Mouse (Mus musculus): ENCODE measurements around the gene Filip1. TPM values are rescaled to one million over a fixed set of nuclear protein-coding genes. Genes with fewer than 3 reads are reported as not detected.

Filip1 gene
- total RNA-seq, 2 experiments from 2014 or later = 54.2 to 55.2 TPM

GRCm38 (mm10) chr9:79918325-79919117 is 94.1 kb downstream of the Filip1 start:
- no peak for DNase-seq (ENCODE audit: low spot score in 2 of 2)

GRCm38 (mm10) chr9:79914276-79914675 is 98.4 kb downstream of the Filip1 start:
- DNase-seq (ENCODE audit: low spot score in 2 of 2) = no peak

- no peak for DNase-seq (ENCODE audit: low spot score in 2 of 2)
Observed at GRCm38 (mm10) chr9:79912971-79913370, 99.7 kb downstream of the Filip1 start.

DNA sequence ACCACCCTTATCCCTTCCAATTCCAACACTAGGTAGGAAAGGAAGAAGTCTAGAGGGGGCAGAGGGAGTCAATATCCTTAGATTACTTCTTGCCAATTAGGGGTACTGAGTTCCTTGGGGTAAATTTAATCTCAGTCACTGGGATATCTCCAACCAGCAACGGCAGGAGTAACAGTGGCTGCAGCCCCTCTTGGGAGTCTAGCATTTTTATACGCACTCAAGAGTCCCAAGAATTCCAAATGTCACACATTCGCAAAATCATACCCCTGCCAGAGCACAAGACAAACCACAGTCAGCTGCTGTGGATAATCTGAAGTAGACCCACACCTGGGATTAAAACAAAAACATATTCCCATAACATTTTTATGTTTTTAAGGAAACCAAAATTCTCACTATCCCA is 102.5 kb downstream of the Filip1 start:
- no peak for DNase-seq (ENCODE audit: low spot score in 2 of 2)

GRCm38 (mm10) chr9:79898815-79899214 is 113.8 kb downstream of the Filip1 start:
- DNase-seq (ENCODE audit: low spot score in 2 of 2) = no peak

DNA sequence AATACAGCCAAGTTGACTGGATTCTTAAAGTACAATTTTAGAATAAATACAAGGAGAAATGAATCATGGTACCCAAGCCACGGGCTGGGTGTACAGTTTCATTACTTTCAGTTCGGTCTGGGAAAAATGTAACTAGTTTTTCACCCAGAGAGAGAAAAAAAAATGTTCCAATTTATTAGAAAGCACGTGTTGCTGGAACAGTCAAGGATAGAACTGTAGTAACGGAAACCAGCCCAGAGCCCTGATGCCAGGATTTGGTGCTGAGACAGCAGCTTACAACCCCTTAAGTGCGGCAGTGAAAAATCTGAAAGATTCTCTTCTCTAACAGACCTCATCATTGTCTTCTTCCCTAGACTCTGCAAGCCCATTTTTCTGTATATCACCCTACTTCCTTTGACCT is 118.0 kb downstream of the Filip1 start:
- DNase-seq (ENCODE audit: low spot score in 2 of 2) = no peak

GRCm38 (mm10) chr9:79893841-79894612 is 118.6 kb downstream of the Filip1 start:
- DNase-seq (ENCODE audit: low spot score in 2 of 2) = no peak

DNA sequence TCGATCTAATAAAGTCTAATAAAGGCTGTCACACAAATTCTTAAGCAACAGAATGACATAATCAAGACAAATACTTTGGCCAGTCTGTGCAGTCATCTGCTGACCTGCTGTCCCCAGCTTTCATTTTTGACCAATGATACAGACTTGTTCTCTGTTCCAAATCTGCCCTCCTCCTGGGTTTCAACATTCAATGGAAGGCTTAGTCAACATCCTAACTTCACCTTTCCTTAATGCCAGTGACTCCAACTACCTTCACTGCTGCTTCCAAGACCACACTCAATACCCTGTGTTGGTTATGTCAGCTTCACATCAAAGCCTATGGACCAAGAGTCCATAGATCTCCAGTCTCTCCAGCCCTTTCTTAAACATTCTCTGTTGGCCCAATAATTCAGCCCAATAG is 120.5 kb downstream of the Filip1 start:
- no peak for DNase-seq (ENCODE audit: low spot score in 2 of 2)

- DNase-seq (ENCODE audit: low spot score in 2 of 2) = no peak
Observed at GRCm38 (mm10) chr9:79890488-79890887, 122.2 kb downstream of the Filip1 start.

DNA sequence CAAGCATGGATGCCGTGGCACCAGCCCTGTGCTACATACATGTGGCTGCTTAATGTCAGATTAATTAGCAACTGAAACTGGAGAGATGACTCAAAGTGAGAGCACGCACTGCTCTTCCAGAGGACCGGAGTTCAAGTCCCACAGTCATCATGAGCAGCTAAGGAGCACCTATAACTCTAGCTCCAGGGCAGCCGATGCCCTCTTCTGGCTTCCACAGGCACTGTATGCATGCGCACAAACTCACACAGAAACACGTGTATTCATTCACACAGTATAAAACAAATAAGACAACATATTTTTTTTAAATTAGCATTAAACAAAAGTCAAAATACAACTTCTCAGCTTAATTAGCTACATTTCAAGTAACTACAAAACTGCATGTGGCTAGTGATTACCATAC is 123.5 kb downstream of the Filip1 start:
- DNase-seq (ENCODE audit: low spot score in 2 of 2) = no peak

DNA sequence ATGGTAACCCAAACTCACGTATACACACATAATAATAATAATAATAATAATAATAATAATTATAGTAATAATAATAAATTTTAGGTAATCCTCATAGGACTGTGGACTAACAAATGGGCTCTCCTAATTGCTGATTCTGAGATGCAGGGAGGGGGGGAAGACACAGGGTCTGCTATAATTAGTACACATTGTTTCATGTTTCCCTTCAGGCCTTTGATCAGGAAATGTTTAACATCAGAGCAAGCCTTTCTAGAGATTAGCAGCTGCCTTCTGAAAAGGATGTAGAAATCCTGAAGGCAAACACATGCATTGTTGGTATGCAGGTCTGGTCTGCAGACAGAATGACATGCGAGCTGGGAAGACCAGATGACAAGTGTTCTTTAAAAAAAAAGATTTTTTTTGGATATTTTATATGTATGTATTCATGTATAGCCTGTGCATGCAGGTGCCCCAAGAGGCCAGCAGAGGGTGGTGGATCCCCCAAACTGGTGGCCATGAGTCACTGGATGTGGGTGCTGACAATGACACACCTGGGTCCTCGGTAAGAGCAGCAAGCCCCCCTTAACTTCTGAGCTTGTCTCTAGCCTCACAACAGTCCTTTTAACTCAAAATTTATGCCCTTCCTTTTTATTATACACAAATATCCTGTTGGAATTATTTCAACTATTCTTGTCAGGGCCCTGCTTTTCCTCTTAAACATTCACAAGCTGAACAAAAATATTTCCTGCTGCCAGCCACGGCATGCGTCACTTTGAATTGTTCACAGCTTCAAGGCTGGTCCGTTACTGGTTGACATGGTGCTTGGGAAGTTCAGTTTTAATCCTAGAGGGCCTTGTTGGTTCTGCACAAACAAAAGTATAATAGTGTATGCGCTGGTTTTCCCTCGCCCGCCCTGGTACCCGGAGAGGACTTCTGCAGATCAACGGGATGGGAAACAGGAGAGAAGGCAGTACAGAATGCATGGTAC is 127.1 kb downstream of the Filip1 start:
- DNase-seq (ENCODE audit: low spot score in 2 of 2) = no peak

- no peak for DNase-seq (ENCODE audit: low spot score in 2 of 2)
Observed at GRCm38 (mm10) chr9:79883139-79883538, 129.5 kb downstream of the Filip1 start.

DNA sequence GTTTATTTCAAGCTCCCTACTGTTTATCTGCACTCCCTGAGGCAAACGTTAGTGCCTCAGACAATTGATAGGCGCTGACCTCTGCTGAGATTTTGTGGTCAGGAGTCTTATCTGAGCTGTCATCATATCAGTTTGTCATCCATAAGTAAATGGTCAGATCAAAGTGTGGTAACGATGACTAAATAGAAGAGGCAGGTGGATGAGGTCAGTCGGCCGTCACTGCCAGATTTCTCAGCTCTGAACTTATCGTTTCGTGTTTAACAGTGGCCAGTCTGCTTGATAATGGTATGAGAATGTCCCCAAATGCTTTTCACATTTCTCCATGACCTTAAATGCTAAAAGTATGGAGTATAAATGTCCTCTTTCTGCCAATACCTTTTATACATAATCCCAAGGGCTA is 132.6 kb downstream of the Filip1 start:
- no peak for DNase-seq (ENCODE audit: low spot score in 2 of 2)

DNA sequence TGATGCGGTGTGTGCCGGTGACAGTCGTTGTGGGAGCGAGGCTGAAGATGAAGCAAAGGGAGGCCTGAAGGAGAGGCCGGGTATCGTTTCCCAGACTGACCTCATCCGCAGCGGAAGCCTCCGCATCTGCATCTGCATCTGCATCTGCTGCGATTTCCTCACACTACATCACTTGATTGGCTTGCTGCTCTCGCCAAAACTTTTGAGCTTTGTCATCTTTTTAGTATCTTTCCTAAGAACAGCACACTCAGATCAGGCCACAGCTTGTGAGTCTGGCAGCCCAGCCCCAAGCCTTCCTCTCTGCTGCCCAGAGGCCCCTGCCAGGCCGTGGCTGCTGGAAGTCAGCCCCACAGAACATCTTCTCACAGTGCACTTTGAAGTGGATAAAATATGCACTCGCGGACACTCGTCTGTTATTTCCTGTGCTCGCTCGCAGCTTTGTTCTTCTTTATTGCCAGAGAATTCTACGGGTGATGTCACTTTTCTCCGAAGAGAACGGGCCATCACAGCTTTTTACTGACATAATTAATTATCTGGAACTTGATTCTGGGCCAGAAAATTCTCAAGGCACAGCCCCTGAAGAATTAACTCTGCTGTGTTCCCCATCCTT is 137.0 kb downstream of the Filip1 start:
- peak in 1 of 2 experiments; percentile 13 for DNase-seq (ENCODE audit: low spot score in 2 of 2)

DNA sequence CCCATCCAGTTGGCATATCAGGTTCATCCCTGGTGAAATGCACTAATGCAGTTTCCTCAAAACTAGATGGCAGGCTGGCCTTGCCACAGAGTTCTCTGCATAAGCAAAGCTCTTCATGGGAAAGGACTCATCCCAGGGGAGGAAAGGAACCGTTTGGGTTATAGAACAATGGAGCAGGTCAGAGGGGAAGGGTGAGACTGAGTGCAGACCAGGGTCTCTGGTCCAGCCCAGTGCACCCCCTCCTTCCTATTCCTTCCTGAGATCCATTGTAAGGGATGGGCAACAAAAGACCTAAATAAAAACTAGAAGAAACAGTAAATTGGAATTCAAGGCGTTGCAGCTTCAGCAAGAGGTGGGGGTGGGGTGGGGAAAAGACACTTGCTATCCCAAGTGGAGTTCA is 140.1 kb downstream of the Filip1 start:
- no peak for DNase-seq (ENCODE audit: low spot score in 2 of 2)

- DNase-seq (ENCODE audit: low spot score in 2 of 2) = no peak
Observed at GRCm38 (mm10) chr9:79869512-79869911, 143.1 kb downstream of the Filip1 start.

GRCm38 (mm10) chr9:79865998-79866397 is 146.7 kb downstream of the Filip1 start:
- no peak for DNase-seq (ENCODE audit: low spot score in 2 of 2)

DNA sequence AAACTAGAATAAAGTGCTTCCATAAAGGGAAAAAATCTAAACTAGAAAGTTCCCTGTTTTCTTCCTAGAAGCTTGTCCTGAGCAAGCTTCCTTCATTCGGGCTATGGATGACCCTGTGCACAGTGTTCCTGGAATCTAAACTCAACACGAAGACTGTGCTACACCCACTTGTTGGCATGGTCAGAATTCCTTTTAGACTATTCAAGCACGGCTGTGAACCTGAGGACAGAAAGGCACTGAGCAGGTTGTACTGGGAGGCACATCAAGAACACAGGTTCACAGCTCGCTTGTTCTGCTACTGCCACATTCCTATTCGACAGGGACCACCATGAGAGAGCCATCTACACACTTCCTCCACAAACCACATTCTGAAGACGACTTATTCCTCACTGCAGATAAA is 150.1 kb downstream of the Filip1 start:
- DNase-seq (ENCODE audit: low spot score in 2 of 2) = no peak

- no peak for DNase-seq (ENCODE audit: low spot score in 2 of 2)
Observed at GRCm38 (mm10) chr9:79847099-79847498, 165.6 kb downstream of the Filip1 start.

GRCm38 (mm10) chr9:79842615-79843014 is 170.0 kb downstream of the Filip1 start:
- DNase-seq (ENCODE audit: low spot score in 2 of 2) = no peak

GRCm38 (mm10) chr9:79842028-79842427 is 170.6 kb downstream of the Filip1 start:
- no peak for DNase-seq (ENCODE audit: low spot score in 2 of 2)

All from adrenal gland, postnatal 4 days (tissue).